Mouse (Mus musculus): ENCODE measurements around the gene Cers6.

- no peak for TF ChIP-seq GATA1 (IDR thresholded peaks at IDR 0.05; ENCODE audit: low read length)
- TF ChIP-seq TAL1 (IDR thresholded peaks at IDR 0.05; ENCODE audit: low read length): no peak
Measured at GRCm38 (mm10) chr2:69096821-69097220, 235.6 kb downstream of the Cers6 start.
